Mouse (Mus musculus) natural killer cell, adult 2 months (primary cell): ENCODE data around the gene Knop1.

Source experiments
- DNase-seq, 2 experiments: peaks; one replicate each; pipeline ENCODE4 v3.0.0; 2022; ENCODE audit warnings: low spot score in 2 of 2

The Knop1 gene

GRCm38 (mm10) chr7:118848796-118849195, 7.3 kb downstream of the Knop1 start:
- DNase-seq = no peak

DNA sequence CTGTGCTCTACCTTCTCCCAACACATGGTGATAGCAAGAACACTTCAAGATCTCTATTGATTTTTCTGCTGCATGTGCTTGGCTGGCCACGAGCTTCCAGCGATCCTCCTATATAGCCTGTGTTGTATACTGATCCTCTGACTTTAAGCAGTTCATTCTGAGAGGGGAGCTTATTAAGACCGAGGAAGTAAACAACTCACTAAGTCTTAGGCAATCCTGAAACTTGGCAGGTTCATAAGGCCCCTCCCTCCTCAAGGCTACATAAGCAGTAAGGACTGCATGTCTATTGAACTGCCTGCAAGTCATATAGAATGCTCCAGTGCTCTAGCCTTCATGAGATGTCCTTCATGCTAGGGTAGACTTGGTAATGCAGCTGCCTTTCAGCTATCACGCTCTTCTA, 9.7 kb downstream of the Knop1 start:
- DNase-seq = no peak

GRCm38 (mm10) chr7:118845141-118845540, 10.9 kb downstream of the Knop1 start:
- DNase-seq = no peak

DNA sequence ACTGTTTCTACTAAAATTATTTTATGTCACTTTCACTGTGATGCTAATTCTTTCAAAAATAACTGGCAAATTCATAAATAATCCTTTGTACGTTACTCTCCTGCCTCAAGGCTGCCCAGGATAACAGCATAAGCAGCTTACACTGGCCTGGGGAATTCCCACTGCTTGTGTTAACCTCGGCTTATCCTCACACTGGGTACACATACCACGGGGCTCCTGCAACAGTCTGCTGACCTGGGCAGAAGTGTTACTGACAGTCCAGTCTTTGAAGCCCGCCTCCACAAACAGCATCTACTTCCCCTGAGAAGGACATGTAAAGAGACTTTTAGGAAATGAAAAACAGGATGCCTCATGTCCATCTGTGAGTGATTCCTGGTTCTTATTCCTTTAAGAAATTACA, 13.1 kb downstream of the Knop1 start:
- peak; percentile 16 to 39 for DNase-seq

DNA sequence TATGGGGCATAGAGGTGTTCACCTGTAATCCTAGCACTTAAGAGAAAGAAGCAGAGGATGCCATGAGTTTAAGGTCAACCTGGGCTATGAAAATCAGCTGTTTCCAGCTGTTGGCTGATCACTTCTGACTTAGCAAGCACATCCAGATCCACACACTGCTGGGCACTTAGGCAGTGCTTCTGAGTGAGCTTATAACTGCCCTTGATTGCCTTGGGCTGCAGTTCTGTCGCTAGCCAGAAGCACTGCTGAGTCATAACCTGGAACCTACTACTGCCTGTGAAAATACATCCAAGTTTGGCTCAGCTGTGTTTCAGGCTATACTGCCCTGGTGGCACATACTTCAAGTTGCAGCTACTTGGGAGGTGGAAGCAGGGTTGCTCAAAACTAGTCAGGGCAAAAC, 14.3 kb downstream of the Knop1 start:
- DNase-seq = no peak

DNA sequence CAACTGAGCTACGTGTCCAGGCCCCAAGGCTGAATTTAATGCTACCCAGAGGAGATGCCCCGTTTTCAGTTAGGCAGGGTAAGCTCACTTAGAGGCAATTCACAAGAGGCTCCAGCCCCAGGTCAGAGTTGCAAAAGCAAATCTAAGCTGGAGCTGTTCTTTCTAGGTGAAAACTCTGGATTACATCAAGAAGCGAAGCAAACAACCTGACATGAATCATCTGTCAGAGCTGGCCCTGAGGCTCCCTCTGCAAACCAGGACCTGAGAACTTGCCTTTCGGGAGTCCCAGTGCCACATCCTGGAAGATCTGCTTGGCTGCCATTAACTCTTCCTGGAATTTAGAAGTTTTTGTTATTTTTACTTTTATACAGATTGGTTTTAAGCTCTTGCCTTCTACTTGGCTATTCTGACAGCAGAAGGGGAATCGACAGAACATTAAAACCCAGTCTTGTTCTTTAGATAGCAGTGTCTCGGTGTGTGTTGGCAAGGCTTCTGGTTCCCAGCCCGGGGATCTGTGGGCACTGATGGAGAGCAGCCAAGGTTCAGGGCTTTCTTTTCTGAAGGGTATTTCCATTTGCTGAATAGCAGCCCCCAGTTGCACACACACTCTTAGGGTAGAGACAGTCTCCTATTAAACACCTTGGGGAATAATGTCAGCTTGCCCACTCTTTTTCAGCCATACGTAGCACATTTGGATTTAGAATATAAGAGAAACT, 14.9 kb downstream of the Knop1 start:
- DNase-seq = no peak

DNA sequence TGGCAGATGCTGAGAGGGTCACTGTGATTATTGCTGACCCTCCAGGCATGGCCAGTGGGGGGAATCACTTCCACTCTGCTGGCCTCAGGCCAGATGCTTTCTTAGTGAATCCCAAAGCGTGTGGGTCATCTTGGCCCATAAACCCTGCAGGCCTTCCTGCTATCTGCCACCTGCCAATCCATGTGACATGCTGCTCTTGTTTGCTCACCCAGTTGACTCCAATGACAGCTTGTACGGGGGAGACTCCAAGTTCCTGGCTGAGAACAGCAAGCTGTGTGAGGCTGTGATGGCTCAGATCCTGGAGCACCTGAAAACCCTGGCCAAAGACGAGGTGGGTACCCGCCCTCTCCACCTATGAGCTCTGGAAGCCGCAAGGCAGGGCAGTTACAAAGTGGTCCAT, 18.2 kb downstream of the Knop1 start:
- no peak for DNase-seq

- no peak for DNase-seq
Measured at GRCm38 (mm10) chr7:118827975-118828416, 28.1 kb downstream of the Knop1 start.

DNA sequence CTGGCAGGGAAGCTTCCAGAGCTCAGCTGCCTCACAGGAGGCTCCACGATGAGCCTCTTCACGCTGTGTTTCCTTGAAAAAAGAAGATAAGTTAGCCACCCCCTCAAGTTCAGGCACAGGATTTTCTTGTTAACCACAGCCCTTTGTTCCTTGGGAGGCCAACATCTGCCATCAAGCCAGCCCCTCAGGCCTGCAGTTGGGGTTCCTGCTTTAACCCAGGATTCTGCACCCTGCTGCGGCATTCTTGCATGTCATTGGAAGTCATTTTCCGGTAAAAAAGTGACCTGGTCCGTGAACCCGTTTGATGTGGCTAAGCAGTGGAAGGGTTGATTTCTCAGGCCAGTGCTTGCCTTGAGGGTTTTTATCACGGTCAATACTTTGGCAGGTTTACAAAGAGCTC, 31.6 kb downstream of the Knop1 start:
- no peak for DNase-seq

DNA sequence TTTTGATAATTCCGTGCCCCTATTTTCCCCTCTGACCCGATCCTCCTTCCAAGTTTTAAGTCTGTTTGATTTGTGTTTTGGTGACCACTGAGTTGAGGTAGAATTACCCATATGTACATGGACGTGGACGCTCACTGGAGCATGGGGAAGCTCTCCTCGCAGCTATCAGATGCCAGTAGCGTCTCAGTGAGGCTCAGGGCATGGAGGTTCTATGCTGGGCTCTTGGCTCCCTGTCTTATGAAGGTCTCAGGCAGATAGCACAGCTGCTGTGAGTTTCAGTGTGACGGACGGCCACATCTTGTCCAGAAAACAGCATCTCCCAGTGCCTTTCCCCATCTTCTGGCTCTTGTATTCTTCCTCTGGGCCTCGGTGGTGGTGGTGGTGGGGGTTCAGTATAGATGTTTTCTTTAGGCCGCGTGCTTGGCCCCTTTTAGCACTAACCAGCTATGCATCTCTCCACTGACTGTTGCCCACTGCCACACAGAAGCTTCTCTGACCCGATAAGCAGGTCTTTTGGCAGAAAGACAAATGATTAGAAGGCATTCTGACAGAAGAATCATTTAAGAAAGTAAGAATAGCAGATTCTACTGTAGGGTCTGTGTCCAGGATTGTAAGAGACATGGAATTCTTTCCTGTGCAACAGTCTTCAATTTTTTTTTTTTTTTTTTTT, 34.0 kb downstream of the Knop1 start:
- DNase-seq = no peak

DNA sequence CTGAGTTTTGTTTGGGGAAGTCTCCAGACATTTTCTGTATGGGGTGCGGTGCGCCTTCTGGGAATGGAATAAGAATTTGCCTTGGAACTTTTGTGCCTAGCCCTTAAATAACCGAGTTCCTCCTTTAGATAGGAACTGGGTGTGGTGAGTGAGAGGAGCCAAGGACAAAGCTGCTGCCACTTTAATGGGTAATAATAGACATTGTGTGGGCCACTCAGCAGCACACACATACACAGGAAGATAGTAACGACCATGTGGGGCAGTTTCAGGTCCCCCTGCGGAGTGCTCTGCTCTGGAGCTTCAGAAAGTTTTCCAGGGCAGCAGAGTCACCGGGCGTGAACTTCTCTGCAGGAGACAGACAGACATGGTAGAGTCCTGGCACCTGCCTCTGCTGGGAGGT, 34.7 kb downstream of the Knop1 start:
- DNase-seq = no peak

- DNase-seq = no peak
Measured at GRCm38 (mm10) chr7:118819666-118820065, 36.4 kb downstream of the Knop1 start.

DNA sequence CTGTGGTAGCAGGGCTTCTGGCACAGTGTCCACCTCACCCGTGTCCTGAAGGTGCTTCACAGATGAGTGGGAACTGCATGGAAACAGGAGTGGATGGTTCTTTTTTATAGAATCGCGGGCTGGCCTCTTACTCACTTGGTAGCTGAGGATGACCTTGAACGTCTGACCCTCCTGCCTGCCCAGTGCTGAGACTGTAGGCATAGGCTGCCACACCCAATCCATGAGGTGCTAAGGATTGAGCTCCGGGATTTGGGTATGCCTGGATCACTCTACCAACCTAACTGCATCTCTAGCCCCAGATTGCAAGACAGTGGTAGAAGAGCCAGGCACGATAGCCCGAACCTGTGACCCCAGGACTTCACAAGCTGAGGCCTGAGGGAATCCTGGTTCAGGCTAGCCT, 38.3 kb downstream of the Knop1 start:
- DNase-seq = no peak

- DNase-seq = no peak
Measured at GRCm38 (mm10) chr7:118816275-118816674, 39.8 kb downstream of the Knop1 start.

GRCm38 (mm10) chr7:118813592-118813991, 42.5 kb downstream of the Knop1 start:
- DNase-seq = no peak

DNA sequence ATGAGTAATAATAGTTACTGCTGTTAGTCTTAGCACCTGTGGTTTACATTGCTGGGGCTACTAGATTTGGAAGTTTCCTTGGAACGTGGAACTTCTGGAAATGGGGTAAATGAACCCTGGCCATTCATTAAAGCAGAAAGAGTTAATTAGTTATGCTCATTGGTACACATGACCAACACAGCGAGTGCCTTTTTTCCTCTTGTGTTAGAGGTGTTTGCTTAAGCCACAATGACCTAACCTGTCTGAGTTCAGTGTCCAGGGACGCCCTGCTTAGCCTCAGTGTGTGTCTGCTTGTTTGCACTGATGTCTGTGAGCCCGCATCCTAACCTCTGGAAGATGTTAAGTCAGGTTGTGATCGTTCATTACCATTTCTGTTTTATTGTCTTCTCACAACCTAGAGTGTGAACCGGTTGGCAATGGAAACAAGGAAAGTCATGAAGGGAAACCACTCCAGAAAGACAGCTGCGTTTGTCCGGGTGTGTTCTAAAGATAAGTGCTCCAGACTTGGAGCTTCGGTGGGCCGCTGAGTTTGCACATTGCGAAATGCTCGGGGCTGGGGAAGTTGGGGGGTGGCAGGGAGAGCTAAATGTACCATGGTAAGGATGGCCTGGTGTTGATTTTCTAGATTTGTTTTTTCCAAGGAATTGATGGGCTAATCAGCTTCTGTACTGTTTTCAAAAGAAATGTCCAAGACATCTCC, 44.5 kb downstream of the Knop1 start:
- DNase-seq = no peak

DNA sequence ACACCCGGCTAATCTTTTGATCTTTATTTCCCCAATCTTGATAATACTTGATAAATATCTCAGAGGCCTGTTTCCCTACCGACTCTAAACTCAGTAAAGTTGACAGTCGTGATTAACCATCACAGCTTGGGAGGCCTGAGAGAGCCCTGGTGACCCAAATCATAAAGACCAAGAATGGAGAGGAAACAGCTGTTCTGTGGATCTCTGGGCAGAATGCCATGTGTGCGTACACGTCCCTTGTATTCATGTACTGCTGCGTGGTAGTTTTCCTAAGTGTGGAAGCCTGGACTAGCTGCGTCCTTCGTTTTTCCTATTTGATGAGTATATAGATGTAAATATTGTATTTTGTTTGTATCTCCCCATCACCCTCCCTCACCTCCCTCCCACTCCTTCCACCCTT, 48.2 kb downstream of the Knop1 start:
- DNase-seq = no peak

- no peak for DNase-seq
Measured at GRCm38 (mm10) chr7:118806631-118807411, 49.2 kb downstream of the Knop1 start.

- DNase-seq = no peak
Measured at GRCm38 (mm10) chr7:118803425-118803824, 52.6 kb downstream of the Knop1 start.

DNA sequence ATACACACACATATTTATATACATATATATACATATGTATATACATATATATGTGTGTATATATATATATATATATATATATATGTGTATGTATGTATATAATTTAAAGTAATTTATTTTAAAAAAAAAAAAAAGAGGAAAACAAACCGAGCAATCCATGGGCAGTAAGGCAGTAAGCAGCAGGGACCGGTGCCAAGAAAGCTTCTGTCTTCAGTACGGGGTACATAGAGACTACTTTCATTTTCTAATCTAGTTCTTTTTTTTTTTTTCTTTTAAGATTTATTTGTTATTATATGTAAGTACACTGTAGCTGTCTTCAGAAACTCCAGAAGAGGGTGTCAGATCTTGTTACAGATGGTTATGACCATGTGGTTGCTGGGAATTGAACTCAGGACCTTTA, 54.3 kb downstream of the Knop1 start:
- DNase-seq = no peak

GRCm38 (mm10) chr7:118800112-118800734, 55.8 kb downstream of the Knop1 start:
- DNase-seq = peak in 1 of 2 experiments; percentile 12
